Mouse (Mus musculus): ENCODE measurements around the gene Ndufaf2.

Gene Ndufaf2

GRCm38 (mm10) chr13:107961972-107962371, 196.5 kb downstream of the Ndufaf2 start:
- Histone ChIP-seq H3K36me3 (ENCODE audit: control insufficient read depth, insufficient read depth, low read length, poor library complexity, severe bottlenecking) (no peaks in the 10 kb centered on the region), H3K27me3 (ENCODE audit: control insufficient read depth, insufficient read depth, low read length, poor library complexity, severe bottlenecking) (no peaks in the 10 kb centered on the region)
- DNase-seq (ENCODE audit: low read depth, low spot score): no peak

GRCm38 (mm10) chr13:107961501-107961900, 196.9 kb downstream of the Ndufaf2 start:
- no peaks in the 10 kb centered on the region for H3K27me3 ChIP-seq (ENCODE audit: control insufficient read depth, insufficient read depth, low read length, poor library complexity, severe bottlenecking)
- DNase-seq (ENCODE audit: low read depth, low spot score): no peak
- H3K36me3 ChIP-seq (ENCODE audit: control insufficient read depth, insufficient read depth, low read length, poor library complexity, severe bottlenecking): no peaks in the 10 kb centered on the region

GRCm38 (mm10) chr13:107960549-107960948, 197.9 kb downstream of the Ndufaf2 start:
- Histone ChIP-seq H3K36me3 (ENCODE audit: control insufficient read depth, insufficient read depth, low read length, poor library complexity, severe bottlenecking) (no peaks in the 10 kb centered on the region), H3K27me3 (ENCODE audit: control insufficient read depth, insufficient read depth, low read length, poor library complexity, severe bottlenecking) (no peaks in the 10 kb centered on the region)
- no peak for DNase-seq (ENCODE audit: low read depth, low spot score)

- no peaks in the 10 kb centered on the region for H3K27me3 ChIP-seq (ENCODE audit: control insufficient read depth, insufficient read depth, low read length, poor library complexity, severe bottlenecking)
- DNase-seq (ENCODE audit: low read depth, low spot score): no peak
- no peaks in the 10 kb centered on the region for H3K36me3 ChIP-seq (ENCODE audit: control insufficient read depth, insufficient read depth, low read length, poor library complexity, severe bottlenecking)
Measured at GRCm38 (mm10) chr13:107959891-107960290, 198.5 kb downstream of the Ndufaf2 start.

GRCm38 (mm10) chr13:107956246-107956645, 202.2 kb downstream of the Ndufaf2 start:
- Histone ChIP-seq H3K36me3 (ENCODE audit: control insufficient read depth, insufficient read depth, low read length, poor library complexity, severe bottlenecking) (no peaks in the 10 kb centered on the region), H3K27me3 (ENCODE audit: control insufficient read depth, insufficient read depth, low read length, poor library complexity, severe bottlenecking) (no peaks in the 10 kb centered on the region)
- no peak for DNase-seq (ENCODE audit: low read depth, low spot score)

- H3K27me3 ChIP-seq (ENCODE audit: control insufficient read depth, insufficient read depth, low read length, poor library complexity, severe bottlenecking): no peaks in the 10 kb centered on the region
- no peak for DNase-seq (ENCODE audit: low read depth, low spot score)
- H3K36me3 ChIP-seq (ENCODE audit: control insufficient read depth, insufficient read depth, low read length, poor library complexity, severe bottlenecking): no peaks in the 10 kb centered on the region
Measured at GRCm38 (mm10) chr13:107955327-107956110, 202.9 kb downstream of the Ndufaf2 start.

- Histone ChIP-seq H3K36me3 (ENCODE audit: control insufficient read depth, insufficient read depth, low read length, poor library complexity, severe bottlenecking) (no peaks in the 10 kb centered on the region), H3K27me3 (ENCODE audit: control insufficient read depth, insufficient read depth, low read length, poor library complexity, severe bottlenecking) (no peaks in the 10 kb centered on the region)
- DNase-seq (ENCODE audit: low read depth, low spot score): no peak
Measured at GRCm38 (mm10) chr13:107954445-107955261, 203.8 kb downstream of the Ndufaf2 start.

GRCm38 (mm10) chr13:107954100-107954444, 204.4 kb downstream of the Ndufaf2 start:
- Histone ChIP-seq H3K36me3 (ENCODE audit: control insufficient read depth, insufficient read depth, low read length, poor library complexity, severe bottlenecking) (no peaks in the 10 kb centered on the region), H3K27me3 (ENCODE audit: control insufficient read depth, insufficient read depth, low read length, poor library complexity, severe bottlenecking) (no peaks in the 10 kb centered on the region)
- no peak for DNase-seq (ENCODE audit: low read depth, low spot score)
